Mouse (Mus musculus) hindbrain, embryonic 16.5 days (tissue): Measurements from ENCODE around the gene Necap1. TPM values are rescaled to one million over a fixed set of nuclear protein-coding genes. Genes with fewer than 3 reads are reported as not detected.
A peak's percentile ranks its signal among the peaks of the same experiment; 100 is the strongest.

Experiments
- ATAC-seq: fragments of 200-750 bp; cut with Nextera tagmentation; 2 replicates; pipeline ENCODE4 v1.8.0; 2017; ENCODE audit warnings: moderate TSS enrichment, moderate library complexity
- H3K27ac ChIP-seq: fragments of 300-500 bp; sonication (generic); 2 replicates; pipeline ENCODE4 v1.5.1; 2014; ENCODE audit warnings: low read depth, mild to moderate bottlenecking, control low read depth, low read length, moderate library complexity
- H3K27me3 ChIP-seq: fragments of 300-500 bp; sonication (generic); replicated peaks from 2 replicates; pipeline ENCODE4 v1.6.1; 2014; ENCODE audit warnings: low read length; ENCODE audit not compliant: control insufficient read depth, insufficient read depth
- H3K36me3 ChIP-seq: fragments of 300-500 bp; sonication (generic); 2 replicates; pipeline ENCODE4 v1.6.1; 2014; ENCODE audit warnings: mild to moderate bottlenecking, low read length, moderate library complexity, mixed read lengths; ENCODE audit not compliant: control insufficient read depth, insufficient read depth
- H3K4me1 ChIP-seq: fragments of 300-500 bp; sonication (generic); 2 replicates; pipeline ENCODE4 v1.6.1; 2014; ENCODE audit warnings: low read depth, low read length; ENCODE audit not compliant: control insufficient read depth, insufficient read depth
- H3K4me2 ChIP-seq: fragments of 300-500 bp; sonication (generic); 2 replicates; pipeline ENCODE4 v1.6.1; 2014; ENCODE audit warnings: mild to moderate bottlenecking, low read length, control low read depth, moderate library complexity
- H3K4me3 ChIP-seq: fragments of 300-500 bp; sonication (generic); 2 replicates; pipeline ENCODE4 v1.5.1; 2014; ENCODE audit warnings: mild to moderate bottlenecking, low read length, control low read depth, moderate library complexity
- H3K9ac ChIP-seq: fragments of 300-500 bp; sonication (generic); 2 replicates; pipeline ENCODE4 v1.6.1; 2014; ENCODE audit warnings: low read depth, mild to moderate bottlenecking, control low read depth, low read length, moderate library complexity
- H3K9me3 ChIP-seq: fragments of 300-500 bp; sonication (generic); 2 replicates; pipeline ENCODE4 v1.6.1; 2014; ENCODE audit warnings: mild to moderate bottlenecking, low read length, moderate library complexity; ENCODE audit not compliant: control insufficient read depth
- WGBS: fragments of 180-500 bp; shearing (Covaris S2); extraction: QIAGEN DNeasy Blood & Tissue Kit; methylation state at CpG from one replicate; pipeline ENCODE4 v1.1.7; 2014; 5-methylcytosine and 5-hydroxymethylcytosine counted together
- polyA plus RNA-seq: library from polyadenylated mRNA; unstranded; fragments of >200 nt; fragmentation: Nextera tagmentation; extraction: Ambion mirVana; gene quantifications from 2 replicates; pipeline ENCODE4 v1.2.1, GENCODE M21; 2015

Necap1 gene
- polyA plus RNA-seq: 169 and 177 TPM in 2 replicates

- 6% methylated on average over 43 of the region's 43 CpGs for WGBS
- Histone ChIP-seq H3K4me3 (peak within 1 kb of the TSS; percentile 66), H3K9me3 (no peaks in the 10 kb centered on the region), H3K36me3 (peaks cover 4% of the 10 kb centered on the region; the same call in 1 of the 2 replicates), H3K27ac (peak within 1 kb of the TSS; percentile 90), H3K27me3 (0 out of 2 replicates have a peak, but pooled peaks cover 2% of the 10 kb centered on the region), H3K9ac (peak within 1 kb of the TSS; percentile 82), H3K4me2 (peak within 1 kb of the TSS; percentile 65), H3K4me1 (peaks cover 14% of the 10 kb centered on the region)
- ATAC-seq: peak; percentile 98
These were observed at the start of gene Necap1 for GRCm38 (mm10) chr6:122873871-122874719. Gene Necap1, plus strand, starts transcription at chr6:122874474.

- Histone ChIP-seq H3K9ac (no peak overlapping the region), H3K4me3 (no peak overlapping the region), H3K9me3 (no peaks in the 10 kb centered on the region), H3K27me3 (no peaks in the 10 kb centered on the region), H3K4me1 (peaks cover 30% of the 10 kb centered on the region), H3K36me3 (peaks cover 5% of the 10 kb centered on the region; the same call in 1 of the 2 replicates), H3K27ac (no peak overlapping the region), H3K4me2 (no peak overlapping the region; the same call in 1 of the 2 replicates)
- no peak for ATAC-seq
- WGBS: 94% methylated on average over 9 of the region's 9 CpGs
These were observed 49.1 kb upstream of the Necap1 start for GRCm38 (mm10) chr6:122825166-122825565.

- peak overlapping the region; percentile 57 for H3K27ac ChIP-seq
- peak overlapping the region; percentile 76 for H3K4me2 ChIP-seq
- no peaks in the 10 kb centered on the region for H3K9me3 ChIP-seq
- H3K4me3 ChIP-seq: peak overlapping the region; percentile 45
- ATAC-seq: peak; percentile 80
- peaks cover 5% of the 10 kb centered on the region; the same call in 1 of the 2 replicates for H3K36me3 ChIP-seq
- WGBS: 6% methylated on average over 27 of the region's 29 CpGs
- H3K9ac ChIP-seq: peak overlapping the region; percentile 67
- peaks cover 26% of the 10 kb centered on the region for H3K4me1 ChIP-seq
- no peaks in the 10 kb centered on the region for H3K27me3 ChIP-seq
These were observed 48.1 kb upstream of the Necap1 start for GRCm38 (mm10) chr6:122825923-122826742.

- H3K4me2 ChIP-seq: no peak overlapping the region
- no peaks in the 10 kb centered on the region for H3K9me3 ChIP-seq
- peaks cover 11% of the 10 kb centered on the region; the same call in 1 of the 2 replicates for H3K36me3 ChIP-seq
- H3K27me3 ChIP-seq: no peaks in the 10 kb centered on the region
- peaks cover 14% of the 10 kb centered on the region for H3K4me1 ChIP-seq
- no peak for ATAC-seq
- 43% methylated on average over 13 of the region's 13 CpGs for WGBS
- H3K27ac ChIP-seq: no peak overlapping the region
- no peak overlapping the region for H3K9ac ChIP-seq
- H3K4me3 ChIP-seq: no peak overlapping the region
These were observed 46.2 kb upstream of the Necap1 start for GRCm38 (mm10) chr6:122828086-122828485.

GRCm38 (mm10) chr6:122832880-122833279 lies 41.4 kb upstream of the Necap1 start:
- H3K36me3 ChIP-seq: peaks cover 39% of the 10 kb centered on the region
- no peak overlapping the region for H3K27ac ChIP-seq
- H3K4me3 ChIP-seq: no peak overlapping the region
- no peak overlapping the region for H3K9ac ChIP-seq
- H3K9me3 ChIP-seq: peaks cover 5% of the 10 kb centered on the region
- 89% methylated on average over 7 of the region's 7 CpGs for WGBS
- ATAC-seq: no peak
- no peak overlapping the region for H3K4me2 ChIP-seq
- H3K27me3 ChIP-seq: no peaks in the 10 kb centered on the region
- no peaks in the 10 kb centered on the region for H3K4me1 ChIP-seq

GRCm38 (mm10) chr6:122834365-122834764 lies 39.9 kb upstream of the Necap1 start:
- Histone ChIP-seq H3K4me1 (no peaks in the 10 kb centered on the region), H3K9me3 (peaks cover 5% of the 10 kb centered on the region), H3K4me3 (no peak overlapping the region), H3K27ac (no peak overlapping the region), H3K4me2 (no peak overlapping the region), H3K36me3 (peaks cover 53% of the 10 kb centered on the region), H3K9ac (no peak overlapping the region), H3K27me3 (no peaks in the 10 kb centered on the region)
- WGBS: 64% methylated on average over 4 of the region's 4 CpGs
- ATAC-seq: no peak

GRCm38 (mm10) chr6:122836974-122837373 lies 37.3 kb upstream of the Necap1 start:
- Histone ChIP-seq H3K27ac (no peak overlapping the region), H3K36me3 (peaks cover 63% of the 10 kb centered on the region), H3K4me1 (no peaks in the 10 kb centered on the region), H3K9ac (no peak overlapping the region), H3K4me2 (no peak overlapping the region), H3K4me3 (no peak overlapping the region), H3K9me3 (peaks cover 5% of the 10 kb centered on the region), H3K27me3 (no peaks in the 10 kb centered on the region)
- no peak for ATAC-seq
- WGBS: 96% methylated on average over 3 of the region's 3 CpGs

- Histone ChIP-seq H3K4me1 (no peaks in the 10 kb centered on the region), H3K4me2 (no peak overlapping the region), H3K36me3 (peaks cover 61% of the 10 kb centered on the region), H3K27me3 (no peaks in the 10 kb centered on the region), H3K9ac (no peak overlapping the region), H3K9me3 (peaks cover 5% of the 10 kb centered on the region), H3K4me3 (no peak overlapping the region), H3K27ac (no peak overlapping the region)
- ATAC-seq: no peak
- 80% methylated on average over 5 of the region's 5 CpGs for WGBS
These were observed 36.7 kb upstream of the Necap1 start for GRCm38 (mm10) chr6:122837539-122837938.

- H3K4me3 ChIP-seq: no peak overlapping the region
- no peak for ATAC-seq
- H3K4me1 ChIP-seq: no peaks in the 10 kb centered on the region
- no peak overlapping the region for H3K27ac ChIP-seq
- H3K9me3 ChIP-seq: no peaks in the 10 kb centered on the region
- peaks cover 44% of the 10 kb centered on the region for H3K36me3 ChIP-seq
- no peak overlapping the region for H3K4me2 ChIP-seq
- H3K9ac ChIP-seq: no peak overlapping the region
- WGBS: 67% methylated on average over 6 of the region's 6 CpGs
- no peaks in the 10 kb centered on the region for H3K27me3 ChIP-seq
These were observed 30.5 kb upstream of the Necap1 start for GRCm38 (mm10) chr6:122843759-122844158.
